Comparison of ENCODE assay signal across 11 mouse cellular contexts in genomic region chr4:124254446-124255182, GRCm38 (mm10).
DNase-seq lines count a peak whose midpoint lies in the region; ATAC-seq and TF ChIP-seq lines count a peak whose summit lies in the region.
"Had no signal": no experiment of that assay in that cellular context is flagged by ENCODE, and none has a peak within 500 bp of the region (broad histone marks: within the 10 kb centered on the region; RNA-seq: fewer than 3 reads in every experiment).

No protein-coding gene starts in this region.

- in situ Hi-C loops in CH12.LX (cut with MboI; ENCODE audit: low pct_ligation_motif_present, low pct_unique_long_range_greater_than_20kb, low sequenced_read_pairs), result no loop called here

- no peak for TF ChIP-seq CTCF in CH12.LX (conservative IDR thresholded peaks at IDR 0.05 in 1 of 2, IDR thresholded peaks at IDR 0.05 in 1 of 2; ENCODE audit: low read depth in 2 of 2, low read length in 2 of 2)
- no peak for TF ChIP-seq CTCF in forebrain, postnatal 0 days (IDR thresholded peaks at IDR 0.05; ENCODE audit: low read depth)
- TF ChIP-seq CTCF in intestine, postnatal 0 days (IDR thresholded peaks at IDR 0.05; ENCODE audit: low read depth), result no peak

- no peak overlapping the region for H3K9ac ChIP-seq in CH12.LX (ENCODE audit: insufficient read depth, low read depth)
- no peak overlapping the region for H3K9ac ChIP-seq in forebrain, postnatal 0 days
- no peak overlapping the region for H3K9ac ChIP-seq in midbrain, embryonic 13.5 days (replicated peaks)
- no peak overlapping the region for H3K9ac ChIP-seq in intestine, postnatal 0 days (ENCODE audit: low read depth, low read length)
- H3K9ac ChIP-seq in heart, embryonic 11.5 days (ENCODE audit: low read depth, low read length), result no peak overlapping the region

- peak; percentile 76 for ATAC-seq in forebrain, postnatal 0 days
- peak; percentile 64 for ATAC-seq in midbrain, embryonic 13.5 days
- ATAC-seq in intestine, postnatal 0 days, result no peak
- no peak for ATAC-seq in heart, embryonic 11.5 days (replicated peaks; ENCODE audit: insufficient number of reproducible peaks, low FRiP score, low TSS enrichment)

- dilution Hi-C loops in CH12.LX (cut with MboI; ENCODE audit: extremely low pct_ligation_motif_present, extremely low pct_unique_long_range_greater_than_20kb, low sequenced_read_pairs), result no loop called here

- no peak overlapping the region for H3K27ac ChIP-seq in CH12.LX (ENCODE audit: insufficient read depth, low read depth)
- H3K27ac ChIP-seq in forebrain, postnatal 0 days (ENCODE audit: low read depth, low read length), result no peak overlapping the region
- peak overlapping the region; percentile 51 for H3K27ac ChIP-seq in midbrain, embryonic 13.5 days
- H3K27ac ChIP-seq in intestine, postnatal 0 days (ENCODE audit: low read depth, low read length), result no peak overlapping the region
- H3K27ac ChIP-seq in heart, embryonic 11.5 days (ENCODE audit: low read depth, low read length), result no peak overlapping the region
- H3K27ac ChIP-seq: heart, adult 2 months had no signal

- H3K27me3 ChIP-seq in CH12.LX (replicated peaks), result peaks cover 93% of the 10 kb centered on the region
- no peaks in the 10 kb centered on the region for H3K27me3 ChIP-seq in forebrain, postnatal 0 days (ENCODE audit: insufficient read depth, low read length)
- peaks cover 25% of the 10 kb centered on the region for H3K27me3 ChIP-seq in midbrain, embryonic 13.5 days
- no peaks in the 10 kb centered on the region for H3K27me3 ChIP-seq in intestine, postnatal 0 days (replicated peaks; ENCODE audit: control insufficient read depth, insufficient read depth, low read length)
- H3K27me3 ChIP-seq in heart, embryonic 11.5 days (ENCODE audit: control insufficient read depth, insufficient read depth, low read length), result peaks cover 3% of the 10 kb centered on the region; the same call in 1 of the 2 replicates

- H3K79me2 ChIP-seq in CH12.LX (replicated peaks; ENCODE audit: control insufficient read depth, extremely low read depth, insufficient read depth, poor library complexity, severe bottlenecking), result no peaks in the 10 kb centered on the region

- TF ChIP-seq POLR2A in CH12.LX (IDR thresholded peaks at IDR 0.05; ENCODE audit: low read depth, low read length), result no peak

- 0 out of 2 replicates have a peak, but pooled peaks have one; percentile 24 for TF ChIP-seq EP300 in CH12.LX (IDR thresholded peaks at IDR 0.05; ENCODE audit: low read length)

- H3K4me3 ChIP-seq in CH12.LX (replicated peaks in 1 of 3; ENCODE audit: low read depth in 2 of 3, low read length in 2 of 3, poor library complexity in 1 of 3), result no peak overlapping the region
- H3K4me3 ChIP-seq in forebrain, postnatal 0 days (ENCODE audit: low read depth, low read length), result no peak overlapping the region
- no peak overlapping the region for H3K4me3 ChIP-seq in midbrain, embryonic 13.5 days (replicated peaks)
- H3K4me3 ChIP-seq in intestine, postnatal 0 days (ENCODE audit: low read depth, low read length), result no peak overlapping the region
- H3K4me3 ChIP-seq in heart, embryonic 11.5 days (ENCODE audit: low read depth, low read length), result no peak overlapping the region
- H3K4me3 ChIP-seq: heart, adult 2 months had no signal

- peak; percentile 6 for DNase-seq in CH12.LX (ENCODE audit: extremely low read depth)
- peak; percentile 27 for DNase-seq in embryo, embryonic 11 days
- DNase-seq in forebrain, postnatal 0 days, result peak; percentile 53
- DNase-seq in T-cell, adult 2 months (ENCODE audit: low spot score), result no peak
- DNase-seq: cerebellum, postnatal 36 days; heart, adult 2 months; lung, adult 18-20 months; thymus, postnatal 36 days had no signal

- H3K4me1 ChIP-seq in CH12.LX (ENCODE audit: control insufficient read depth in 1 of 2, insufficient read depth in 2 of 2), result peaks cover 0 to 2% of the 10 kb centered on the region in 2 experiments; a peak in 1 of 4 replicates
- peaks cover 4% of the 10 kb centered on the region for H3K4me1 ChIP-seq in forebrain, postnatal 0 days (ENCODE audit: insufficient read depth)
- H3K4me1 ChIP-seq in midbrain, embryonic 13.5 days (replicated peaks), result peaks cover 42% of the 10 kb centered on the region
- no peaks in the 10 kb centered on the region for H3K4me1 ChIP-seq in intestine, postnatal 0 days (replicated peaks; ENCODE audit: control insufficient read depth, insufficient read depth, low read length)
- H3K4me1 ChIP-seq in heart, embryonic 11.5 days (ENCODE audit: control insufficient read depth, insufficient read depth, low read length), result no peaks in the 10 kb centered on the region

- peak overlapping the region; percentile 51 for H3K4me2 ChIP-seq in CH12.LX (ENCODE audit: insufficient read depth, low read depth, poor library complexity, severe bottlenecking)
- peak overlapping the region; percentile 17; the same call in 1 of the 2 replicates for H3K4me2 ChIP-seq in forebrain, postnatal 0 days (ENCODE audit: low read depth)
- H3K4me2 ChIP-seq in midbrain, embryonic 13.5 days (replicated peaks), result peak overlapping the region; percentile 36
- H3K4me2 ChIP-seq in intestine, postnatal 0 days (replicated peaks; ENCODE audit: low read depth), result no peak overlapping the region
- H3K4me2 ChIP-seq in heart, embryonic 11.5 days, result no peak overlapping the region; the same call in 1 of the 2 replicates

- TF ChIP-seq RAD21 in CH12.LX (IDR thresholded peaks at IDR 0.05; ENCODE audit: low read depth, low read length), result no peak

- no peaks in the 10 kb centered on the region for H3K36me3 ChIP-seq in CH12.LX (replicated peaks in 1 of 2; ENCODE audit: control insufficient read depth in 1 of 2, insufficient read depth in 1 of 2, low read length in 1 of 2)
- H3K36me3 ChIP-seq in forebrain, postnatal 0 days (ENCODE audit: insufficient read depth), result no peaks in the 10 kb centered on the region
- H3K36me3 ChIP-seq in midbrain, embryonic 13.5 days, result no peaks in the 10 kb centered on the region
- no peaks in the 10 kb centered on the region for H3K36me3 ChIP-seq in intestine, postnatal 0 days (ENCODE audit: control insufficient read depth, insufficient read depth)
- H3K36me3 ChIP-seq in heart, embryonic 11.5 days (ENCODE audit: control insufficient read depth, insufficient read depth, low read length), result no peaks in the 10 kb centered on the region

- 5% methylated on average over 22 of the region's 22 CpGs for WGBS in forebrain, postnatal 0 days
- WGBS in midbrain, embryonic 13.5 days, result 14% methylated on average over 22 of the region's 22 CpGs
- WGBS in intestine, postnatal 0 days, result 67% methylated on average over 22 of the region's 22 CpGs
- 53% methylated on average over 22 of the region's 22 CpGs for WGBS in heart, embryonic 11.5 days (ENCODE audit: insufficient replicate concordance)

- no peaks in the 10 kb centered on the region for H3K9me3 ChIP-seq in CH12.LX (replicated peaks; ENCODE audit: low read length)
- H3K9me3 ChIP-seq in forebrain, postnatal 0 days (ENCODE audit: low read length), result no peaks in the 10 kb centered on the region
- H3K9me3 ChIP-seq in midbrain, embryonic 13.5 days, result no peaks in the 10 kb centered on the region
- no peaks in the 10 kb centered on the region for H3K9me3 ChIP-seq in intestine, postnatal 0 days (ENCODE audit: control insufficient read depth)
- no peaks in the 10 kb centered on the region for H3K9me3 ChIP-seq in heart, embryonic 11.5 days (replicated peaks; ENCODE audit: control insufficient read depth, low read length)

TF ChIP-seq in CH12.LX, 34 proteins besides CTCF, POLR2A, EP300 and RAD21:
- TF ChIP-seq NRF1 (IDR thresholded peaks at IDR 0.05; ENCODE audit: low read depth, low read length) (0 out of 2 replicates have a peak, but pooled peaks have one; percentile 25), JUND (conservative IDR thresholded peaks at IDR 0.05; ENCODE audit: low read depth, low read length) (0 out of 2 replicates have a peak, but pooled peaks have one; percentile 12), ELF1 (IDR thresholded peaks at IDR 0.05; ENCODE audit: low read depth, low read length) (peak; percentile 60; the same call in 1 of the 2 replicates), TCF12 (IDR thresholded peaks at IDR 0.05; ENCODE audit: low read depth, low read length) (no peak), ETS1 (conservative IDR thresholded peaks at IDR 0.05; ENCODE audit: low read depth, low read length) (no peak; the same call in 1 of the 2 replicates), HCFC1 (IDR thresholded peaks at IDR 0.05; ENCODE audit: low read depth, low read length) (peak; percentile 46)

Comparison
In these comparisons a context has a peak if more than half of its experiments do, and no peak if none do; other contexts are left out.
1. H3K4me2 ChIP-seq: peak in CH12.LX (single experiment), forebrain, postnatal 0 days (single experiment) and midbrain, embryonic 13.5 days (single experiment); none in intestine, postnatal 0 days (single experiment) and heart, embryonic 11.5 days (single experiment).
2. ATAC-seq: peak in forebrain, postnatal 0 days (single experiment) and midbrain, embryonic 13.5 days (single experiment); none in intestine, postnatal 0 days (single experiment) and heart, embryonic 11.5 days (single experiment).